Mouse (Mus musculus) stomach, postnatal 0 days (tissue): Measurements from ENCODE around the gene Ovca2. TPM values are rescaled to one million over a fixed set of nuclear protein-coding genes. Genes with fewer than 3 reads are reported as not detected.

Experiments
- ATAC-seq: fragments of 200-750 bp; cut with Nextera tagmentation; 2 replicates; pipeline ENCODE4 v1.8.0; 2017; ENCODE audit not compliant: low FRiP score, low TSS enrichment
- DNase-seq: peaks from one replicate; pipeline ENCODE4 v3.0.0-alpha.2; 2016; ENCODE audit warnings: low spot score
- H3K27ac ChIP-seq: fragments of 300-500 bp; sonication (generic); replicated peaks from 2 replicates; pipeline ENCODE4 v1.5.1; 2014; ENCODE audit warnings: mild to moderate bottlenecking, control low read depth
- H3K27me3 ChIP-seq: fragments of 300-500 bp; sonication (generic); 2 replicates; pipeline ENCODE4 v1.6.1; 2014; ENCODE audit warnings: low read length; ENCODE audit not compliant: control insufficient read depth, insufficient read depth
- H3K36me3 ChIP-seq: fragments of 300-500 bp; sonication (generic); 2 replicates; pipeline ENCODE4 v1.6.1; 2014; ENCODE audit warnings: low read length, mixed read lengths; ENCODE audit not compliant: control insufficient read depth, insufficient read depth
- H3K4me1 ChIP-seq: fragments of 300-500 bp; sonication (generic); replicated peaks from 2 replicates; pipeline ENCODE4 v1.6.1; 2014; ENCODE audit warnings: antibody characterized with exemption; ENCODE audit not compliant: control insufficient read depth, insufficient read depth
- H3K4me2 ChIP-seq: fragments of 300-500 bp; sonication (generic); replicated peaks from 2 replicates; pipeline ENCODE4 v1.6.1; 2014; ENCODE audit warnings: low read depth, mild to moderate bottlenecking, control low read depth, moderate library complexity
- H3K4me3 ChIP-seq: fragments of 300-500 bp; sonication (generic); 2 replicates; pipeline ENCODE4 v1.5.1; 2014; ENCODE audit warnings: low read depth, low read length, control low read depth
- H3K9ac ChIP-seq: fragments of 300-500 bp; sonication (generic); 2 replicates; pipeline ENCODE4 v1.6.1; 2014; ENCODE audit warnings: mild to moderate bottlenecking, low read length, control low read depth, mixed read lengths
- H3K9me3 ChIP-seq: fragments of 300-500 bp; sonication (generic); 2 replicates; pipeline ENCODE4 v1.6.1; 2016; ENCODE audit warnings: low read length; ENCODE audit not compliant: control insufficient read depth
- CTCF ChIP-seq: IDR thresholded peaks from 2 replicates; pipeline ENCODE4 v1.5.1; 2016; ENCODE audit warnings: antibody characterized with exemption, low read depth, mild to moderate bottlenecking, moderate library complexity
- EP300 ChIP-seq: optimal IDR thresholded peaks from 2 replicates; pipeline ENCODE3; 2016; ENCODE audit warnings: antibody characterized with exemption
- WGBS: fragments of 180-500 bp; shearing (Covaris S2); extraction: QIAGEN DNeasy Blood & Tissue Kit; methylation state at CpG from one replicate; pipeline ENCODE4 v1.1.7; 2014; 5-methylcytosine and 5-hydroxymethylcytosine counted together
- polyA plus RNA-seq: library from polyadenylated mRNA; unstranded; fragments of >200 nt; fragmentation: Nextera tagmentation; extraction: Ambion mirVana; gene quantifications from 2 replicates; pipeline ENCODE4 v1.2.1, GENCODE M21; 2015

The Ovca2 gene
- polyA plus RNA-seq, 1 experiment from 2014 or later = 19.3 TPM

DNA sequence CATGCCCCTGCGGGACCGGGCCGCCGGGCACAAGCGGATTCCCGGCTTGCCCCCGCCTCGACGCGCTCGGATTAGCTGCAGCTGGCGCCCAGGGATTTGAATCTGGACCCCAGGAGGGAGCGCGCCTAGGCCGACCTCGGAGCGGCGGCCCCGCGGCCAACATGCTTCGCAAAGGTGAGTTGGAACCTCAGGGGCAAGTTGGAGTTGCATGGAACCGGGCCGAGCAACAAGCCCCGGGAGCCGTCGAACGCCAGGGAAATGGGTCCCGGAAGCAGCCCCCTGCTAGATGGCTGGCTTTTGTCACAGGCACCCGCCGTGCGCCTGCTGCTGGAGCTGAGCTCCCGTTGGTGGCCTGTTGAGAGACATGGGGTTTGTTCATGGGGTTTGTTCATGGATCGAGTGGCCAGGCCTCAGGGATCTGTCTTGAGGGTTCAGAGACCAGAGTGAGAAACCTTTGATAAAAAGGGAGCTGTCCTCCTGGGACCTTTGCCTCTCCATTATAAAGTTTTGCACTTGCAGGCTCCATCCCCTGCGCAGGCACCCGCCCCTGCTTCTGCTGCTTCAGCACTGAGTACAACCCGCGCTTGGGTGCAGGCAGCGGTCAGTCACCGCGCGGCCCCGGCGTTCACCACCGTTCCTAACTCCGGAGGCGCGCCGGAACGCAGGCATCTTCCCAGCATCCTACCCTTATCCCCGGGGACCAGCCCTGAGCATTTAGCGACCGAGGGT is 15.7 kb upstream of the Ovca2 start:
- Histone ChIP-seq H3K27ac (no peak overlapping the region), H3K27me3 (peaks cover 7% of the 10 kb centered on the region; the same call in 1 of the 2 replicates), H3K36me3 (no peaks in the 10 kb centered on the region), H3K4me3 (peak overlapping the region; percentile 55), H3K9ac (peak overlapping the region; percentile 54), H3K4me1 (peaks cover 10% of the 10 kb centered on the region; the same call in 1 of the 2 replicates), H3K9me3 (no peaks in the 10 kb centered on the region), H3K4me2 (peak overlapping the region; percentile 90)
- ATAC-seq (no peak), DNase-seq (no peak)
- under 1% methylated on average over 46 of the region's 52 CpGs for WGBS
- no peak for TF ChIP-seq CTCF
- TF ChIP-seq EP300 = no peak

DNA sequence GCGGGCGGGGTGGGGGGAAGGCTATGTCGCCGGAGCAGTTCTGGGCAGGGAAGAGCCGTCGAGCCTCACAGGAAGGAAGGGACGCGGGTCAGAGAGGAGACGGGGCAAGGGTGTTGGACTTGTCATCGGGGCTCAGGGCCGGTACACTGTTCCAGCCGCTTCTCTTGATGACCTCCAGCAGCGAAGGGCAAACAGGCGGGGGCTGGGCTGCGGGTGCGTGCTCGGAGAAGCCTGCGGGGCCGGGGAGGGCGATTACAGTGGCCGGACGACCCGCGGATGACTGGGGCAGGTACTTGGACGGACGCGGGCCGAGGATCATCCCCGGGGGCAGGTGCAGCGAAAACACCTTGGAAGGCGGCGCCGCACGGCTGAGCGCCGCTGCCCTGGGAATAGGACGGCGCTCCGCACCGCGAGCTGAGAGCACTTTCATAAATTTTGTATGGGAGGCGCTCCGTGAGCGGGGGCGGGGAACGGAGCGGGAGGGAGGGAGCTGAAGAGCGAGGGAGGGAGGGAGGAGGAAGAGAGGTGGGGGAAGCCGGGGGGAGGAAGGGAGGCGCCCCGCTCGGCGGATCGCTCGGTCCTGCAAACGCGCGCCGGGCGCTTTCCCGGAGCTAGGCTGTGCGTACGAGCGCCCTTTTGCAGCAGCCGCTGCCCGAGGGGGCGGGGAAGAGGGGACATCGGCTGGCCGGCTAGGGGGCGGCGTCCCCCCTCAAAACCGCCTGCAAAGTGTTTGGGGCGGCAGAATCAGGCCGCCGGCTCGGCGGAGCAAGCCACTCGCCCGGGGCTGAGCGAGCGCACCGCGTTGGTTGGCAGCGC is 14.8 kb upstream of the Ovca2 start, which contains the start of gene Rtn4rl1:
Rtn4rl1 (plus strand) TSS at position 528 of the 816 bp plus-strand sequence.
- Histone ChIP-seq H3K36me3 (no peaks in the 10 kb centered on the region), H3K27me3 (peaks cover 7% of the 10 kb centered on the region; the same call in 1 of the 2 replicates), H3K9ac (peak within 1 kb of the TSS; percentile 60), H3K27ac (peak within 1 kb of the TSS; percentile 77), H3K4me1 (peaks cover 10% of the 10 kb centered on the region; the same call in 1 of the 2 replicates), H3K4me3 (peak within 1 kb of the TSS; percentile 55), H3K9me3 (no peaks in the 10 kb centered on the region), H3K4me2 (peak within 1 kb of the TSS; percentile 90)
- TF ChIP-seq EP300 = no peak
- TF ChIP-seq CTCF = no peak; the same call in 1 of the 2 replicates
- under 1% methylated on average over 66 of the region's 84 CpGs for WGBS
- ATAC-seq (no peak), DNase-seq (peak; percentile 59)

DNA sequence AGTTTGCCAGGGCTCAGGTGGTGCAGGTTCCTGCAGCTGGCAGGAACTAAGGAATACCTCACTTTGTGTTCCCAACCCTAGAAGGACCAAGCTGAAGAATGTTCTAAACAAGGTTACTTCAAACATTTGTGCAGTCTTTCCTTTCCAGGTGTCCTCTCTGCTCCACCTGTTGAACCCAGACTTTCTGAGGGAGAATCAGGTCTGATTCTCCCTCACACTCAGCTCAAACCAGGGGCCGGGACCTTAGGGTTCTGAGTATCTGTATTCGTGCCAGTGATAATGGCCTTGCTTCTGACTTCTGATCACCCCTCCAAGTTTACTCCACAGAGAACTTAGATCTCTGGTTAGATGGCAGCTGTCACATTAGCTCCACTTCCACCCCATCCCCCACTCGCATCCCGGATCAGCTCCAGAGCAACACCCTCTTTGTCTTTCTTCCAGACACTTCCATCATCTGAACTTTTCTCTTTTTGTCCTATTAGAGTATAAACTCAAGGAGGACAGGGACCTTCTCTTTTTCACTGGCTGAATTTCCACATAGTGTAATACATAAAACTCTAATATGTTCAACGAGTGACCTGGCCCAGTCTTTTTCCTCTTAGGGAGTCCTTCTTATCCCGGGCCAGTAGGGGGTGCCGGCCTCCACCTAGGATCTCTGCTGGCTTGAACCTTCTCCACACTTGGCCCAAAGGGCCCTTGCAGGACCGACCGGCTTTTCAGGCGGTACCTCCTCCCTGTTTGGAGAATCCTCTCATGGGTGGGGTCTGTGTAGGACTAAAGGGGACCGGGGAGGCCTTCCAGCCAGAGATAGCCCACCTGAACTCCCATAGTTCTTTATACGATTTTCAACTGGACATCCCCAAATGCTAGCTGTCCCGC is 13.9 kb upstream of the Ovca2 start:
- H3K4me3 ChIP-seq = peak overlapping the region; percentile 55
- H3K9ac ChIP-seq = peak overlapping the region; percentile 60; the same call in 1 of the 2 replicates
- peaks cover 7% of the 10 kb centered on the region; the same call in 1 of the 2 replicates for H3K27me3 ChIP-seq
- peak overlapping the region; percentile 90 for H3K4me2 ChIP-seq
- H3K27ac ChIP-seq = peak overlapping the region; percentile 77
- H3K4me1 ChIP-seq = peaks cover 10% of the 10 kb centered on the region; the same call in 1 of the 2 replicates
- TF ChIP-seq CTCF (peak; percentile 93), EP300 (no peak)
- peak; percentile 77 for ATAC-seq
- DNase-seq = peak; percentile 90
- 26% methylated on average over 13 of the region's 13 CpGs for WGBS
- no peaks in the 10 kb centered on the region for H3K9me3 ChIP-seq
- no peaks in the 10 kb centered on the region for H3K36me3 ChIP-seq

DNA sequence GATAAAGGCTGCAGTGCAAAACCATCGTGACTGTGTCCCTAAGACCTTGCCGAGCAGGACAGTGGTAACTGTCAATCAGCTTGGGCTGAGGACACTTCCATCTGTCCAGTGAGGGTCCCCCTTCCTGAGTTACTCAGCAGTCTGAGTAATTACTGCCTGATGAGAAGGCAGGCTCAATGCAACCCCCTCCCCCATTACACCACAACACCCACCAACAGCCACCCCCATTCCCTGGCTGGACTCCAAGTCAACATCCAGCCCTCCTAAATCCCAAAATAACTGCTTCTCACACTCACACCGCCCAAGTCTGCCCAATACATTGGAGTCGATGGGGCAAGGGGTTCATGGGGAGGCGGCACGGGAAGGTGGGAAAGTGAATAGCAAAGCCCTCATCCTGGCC is 13.2 kb upstream of the Ovca2 start:
- peaks cover 10% of the 10 kb centered on the region; the same call in 1 of the 2 replicates for H3K4me1 ChIP-seq
- no peak for ATAC-seq
- H3K27me3 ChIP-seq = peaks cover 7% of the 10 kb centered on the region; the same call in 1 of the 2 replicates
- no peaks in the 10 kb centered on the region for H3K9me3 ChIP-seq
- TF ChIP-seq CTCF (no peak), EP300 (no peak)
- H3K9ac ChIP-seq = no peak overlapping the region
- WGBS = 65% methylated on average over 6 of the region's 6 CpGs
- no peak for DNase-seq
- H3K36me3 ChIP-seq = no peaks in the 10 kb centered on the region
- H3K4me2 ChIP-seq = no peak overlapping the region
- H3K4me3 ChIP-seq = no peak overlapping the region
- no peak overlapping the region for H3K27ac ChIP-seq

DNA sequence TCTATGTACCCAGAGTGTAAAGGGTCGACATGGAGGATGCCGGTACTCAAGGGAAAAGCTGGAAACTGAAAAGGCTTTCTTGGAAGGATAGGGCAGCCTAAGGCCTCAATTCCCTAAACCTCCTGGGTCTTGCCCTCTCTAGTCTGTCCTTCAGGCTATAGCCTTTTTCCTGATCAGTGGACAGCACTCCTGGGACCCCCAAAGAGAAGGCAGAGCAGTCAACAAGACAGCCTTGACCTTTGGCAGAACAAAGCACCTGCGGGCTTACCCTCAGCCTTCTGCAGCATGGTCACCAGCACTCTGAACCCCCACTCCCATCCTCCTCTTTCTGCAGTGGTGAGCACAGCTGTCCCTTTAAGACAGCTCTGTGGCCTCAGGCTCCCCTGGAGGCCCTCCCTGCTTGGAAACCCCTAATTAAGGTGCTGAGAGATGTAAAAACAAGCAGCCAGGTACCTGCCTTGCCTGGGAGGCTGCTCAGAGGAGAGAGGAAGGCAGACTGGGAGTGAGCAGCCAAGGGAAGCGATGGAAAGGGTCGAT is 12.3 kb upstream of the Ovca2 start, which contains the start of gene Dph1:
Dph1 (minus strand) TSS at position 337 of the 537 bp plus-strand sequence.
- peak within 1 kb of the TSS; percentile 56 for H3K9ac ChIP-seq
- TF ChIP-seq EP300 (no peak), CTCF (no peak)
- H3K27ac ChIP-seq = peak within 1 kb of the TSS; percentile 42; the same call in 1 of the 2 replicates
- DNase-seq (no peak), ATAC-seq (no peak)
- no peaks in the 10 kb centered on the region for H3K9me3 ChIP-seq
- peak within 1 kb of the TSS; percentile 87 for H3K4me2 ChIP-seq
- peaks cover 10% of the 10 kb centered on the region; the same call in 1 of the 2 replicates for H3K4me1 ChIP-seq
- no peaks in the 10 kb centered on the region for H3K36me3 ChIP-seq
- H3K27me3 ChIP-seq = peaks cover 7% of the 10 kb centered on the region; the same call in 1 of the 2 replicates
- H3K4me3 ChIP-seq = peak within 1 kb of the TSS; percentile 59
- WGBS = 58% methylated on average over 5 of the region's 5 CpGs
